In genomic region chr1:91978443-91978842, GRCm38 (mm10) we compare ENCODE assay signal across 8 mouse cellular contexts.
DNase-seq lines count a peak whose midpoint lies in the region; ATAC-seq lines count a peak whose summit lies in the region.

No protein-coding gene starts in this region.

- peaks cover 73% of the 10 kb centered on the region for H3K36me3 ChIP-seq in forebrain, embryonic 13.5 days (ENCODE audit: poor library complexity, severe bottlenecking)
- peaks cover 36% of the 10 kb centered on the region for H3K36me3 ChIP-seq in forebrain, embryonic 15.5 days
- H3K36me3 ChIP-seq in hindbrain, embryonic 13.5 days, result peaks cover 71% of the 10 kb centered on the region
- H3K36me3 ChIP-seq in liver, embryonic 12.5 days, result peaks cover 58% of the 10 kb centered on the region

- 0 out of 2 replicates have a peak overlapping the region, but pooled peaks have one; percentile 5 for H3K9ac ChIP-seq in forebrain, embryonic 13.5 days
- H3K9ac ChIP-seq in forebrain, embryonic 15.5 days (replicated peaks), result no peak overlapping the region
- H3K9ac ChIP-seq in hindbrain, embryonic 13.5 days, result peak overlapping the region; percentile 35; the same call in 1 of the 2 replicates
- no peak overlapping the region for H3K9ac ChIP-seq in liver, embryonic 12.5 days

- H3K4me2 ChIP-seq in forebrain, embryonic 13.5 days, result no peak overlapping the region
- H3K4me2 ChIP-seq in forebrain, embryonic 15.5 days (replicated peaks), result no peak overlapping the region
- H3K4me2 ChIP-seq in hindbrain, embryonic 13.5 days, result no peak overlapping the region
- no peak overlapping the region for H3K4me2 ChIP-seq in liver, embryonic 12.5 days

- DNase-seq in 3T3-L1 (ENCODE audit: low read depth, low spot score), result peak; percentile 31
- peak; percentile 53 for DNase-seq in embryo, embryonic 10 days (ENCODE audit: low spot score)
- no peak for DNase-seq in ovary, postnatal 36 days (ENCODE audit: low spot score)
- DNase-seq in thymus, postnatal 0 days (ENCODE audit: low spot score), result no peak

- H3K4me3 ChIP-seq in forebrain, embryonic 13.5 days, result no peak overlapping the region
- no peak overlapping the region for H3K4me3 ChIP-seq in forebrain, embryonic 15.5 days
- H3K4me3 ChIP-seq in hindbrain, embryonic 13.5 days, result no peak overlapping the region
- no peak overlapping the region for H3K4me3 ChIP-seq in liver, embryonic 12.5 days

- H3K9me3 ChIP-seq in forebrain, embryonic 13.5 days (replicated peaks), result no peaks in the 10 kb centered on the region
- H3K9me3 ChIP-seq in forebrain, embryonic 15.5 days, result no peaks in the 10 kb centered on the region
- H3K9me3 ChIP-seq in hindbrain, embryonic 13.5 days, result no peaks in the 10 kb centered on the region
- no peaks in the 10 kb centered on the region for H3K9me3 ChIP-seq in liver, embryonic 12.5 days (replicated peaks)

- ATAC-seq in forebrain, embryonic 13.5 days, result peak; percentile 55; the same call in 1 of the 2 replicates
- no peak; the same call in 1 of the 2 replicates for ATAC-seq in forebrain, embryonic 15.5 days (replicated peaks)
- no peak for ATAC-seq in hindbrain, embryonic 13.5 days (ENCODE audit: low FRiP score)
- no peak for ATAC-seq in liver, embryonic 12.5 days

- H3K27ac ChIP-seq in forebrain, embryonic 13.5 days, result no peak overlapping the region
- no peak overlapping the region for H3K27ac ChIP-seq in forebrain, embryonic 15.5 days (replicated peaks)
- H3K27ac ChIP-seq in hindbrain, embryonic 13.5 days, result no peak overlapping the region
- no peak overlapping the region for H3K27ac ChIP-seq in liver, embryonic 12.5 days

- peaks cover 8% of the 10 kb centered on the region; the same call in 1 of the 2 replicates for H3K4me1 ChIP-seq in forebrain, embryonic 13.5 days
- no peaks in the 10 kb centered on the region for H3K4me1 ChIP-seq in forebrain, embryonic 15.5 days
- H3K4me1 ChIP-seq in hindbrain, embryonic 13.5 days (replicated peaks), result peaks cover 10% of the 10 kb centered on the region
- H3K4me1 ChIP-seq in liver, embryonic 12.5 days, result no peaks in the 10 kb centered on the region

- H3K27me3 ChIP-seq in forebrain, embryonic 13.5 days, result no peaks in the 10 kb centered on the region
- no peaks in the 10 kb centered on the region for H3K27me3 ChIP-seq in forebrain, embryonic 15.5 days
- H3K27me3 ChIP-seq in hindbrain, embryonic 13.5 days, result no peaks in the 10 kb centered on the region
- no peaks in the 10 kb centered on the region for H3K27me3 ChIP-seq in liver, embryonic 12.5 days (replicated peaks)

- WGBS in forebrain, embryonic 13.5 days, result 60% methylated on average over 3 of the region's 3 CpGs
- WGBS in forebrain, embryonic 15.5 days, result 45% methylated on average over 3 of the region's 3 CpGs
- WGBS in hindbrain, embryonic 13.5 days, result 58% methylated on average over 3 of the region's 3 CpGs
- WGBS in liver, embryonic 12.5 days (ENCODE audit: insufficient replicate concordance), result 67% methylated on average over 3 of the region's 3 CpGs

Comparison
In these comparisons a context has a peak if more than half of its experiments do, and no peak if none do; other contexts are left out.
1. H3K9ac ChIP-seq: peak in forebrain, embryonic 13.5 days (single experiment) and hindbrain, embryonic 13.5 days (single experiment); none in forebrain, embryonic 15.5 days (single experiment) and liver, embryonic 12.5 days (single experiment).
2. DNase-seq: peak in 3T3-L1 (single experiment) and embryo, embryonic 10 days (single experiment); none in ovary, postnatal 36 days (single experiment) and thymus, postnatal 0 days (single experiment).